Mouse (Mus musculus): ENCODE measurements around the gene Kdm3a. TPM values are rescaled to one million over a fixed set of nuclear protein-coding genes. Genes with fewer than 3 reads are reported as not detected.

Gene Kdm3a
- polyA plus RNA-seq, 1 experiment: 11.5 TPM

GRCm38 (mm10) chr6:71543686-71544499, 88.9 kb downstream of the Kdm3a start, which contains the start of gene Chmp3:
Gene Chmp3, plus strand, starts transcription at chr6:71543797.
- no peaks in the 10 kb centered on the region for H3K36me3 ChIP-seq (ENCODE audit: control insufficient read depth, insufficient read depth)
- peak within 1 kb of the TSS; percentile 65 for H3K4me3 ChIP-seq
- H3K4me2 ChIP-seq (ENCODE audit: low read depth): peak within 1 kb of the TSS; percentile 89
- TF ChIP-seq E2F4 (IDR thresholded peaks at IDR 0.05; ENCODE audit: insufficient read depth): no peak
- peak in 1 of 3 experiments; percentile 18 for TF ChIP-seq MYOG (IDR thresholded peaks at IDR 0.05; ENCODE audit: control insufficient read depth in 1 of 3, insufficient read depth in 1 of 3, insufficient read length in 2 of 3, low read depth in 2 of 3)
- peak; percentile 77 for TF ChIP-seq POLR2AphosphoS2 (IDR thresholded peaks at IDR 0.05; ENCODE audit: insufficient read length, low read depth)
- peak; percentile 3 for TF ChIP-seq USF1 (IDR thresholded peaks at IDR 0.05; ENCODE audit: low read depth)
- no peak for TF ChIP-seq REST (IDR thresholded peaks at IDR 0.05; ENCODE audit: insufficient read depth, insufficient read length)
- TF ChIP-seq POLR2A (IDR thresholded peaks at IDR 0.05; ENCODE audit: insufficient read length, low read depth): peak; percentile 61
- H3K27me3 ChIP-seq (ENCODE audit: control insufficient read depth, insufficient read depth, insufficient read length): no peaks in the 10 kb centered on the region
- H3ac ChIP-seq (ENCODE audit: control insufficient read depth, insufficient read length): peak within 1 kb of the TSS; percentile 54
- H3K79me2 ChIP-seq (ENCODE audit: control insufficient read depth, insufficient read depth): peaks cover 35% of the 10 kb centered on the region

Other genes starting within 250 kb of the Kdm3a start
- 12.2 TPM for gene Rmnd5a, start 192.4 kb downstream of the Kdm3a start, polyA plus RNA-seq (2012; fragmentation: generic; extraction: Trizol)
- gene Rnf103, start 139.1 kb downstream of the Kdm3a start, polyA plus RNA-seq (2012; fragmentation: generic; extraction: Trizol): 8.3 TPM
- 53.2 TPM for gene Chmp3, start 89.2 kb downstream of the Kdm3a start, polyA plus RNA-seq (2012; fragmentation: generic; extraction: Trizol)
- 1.1 TPM for gene Reep1, start 74.6 kb upstream of the Kdm3a start, polyA plus RNA-seq (2012; fragmentation: generic; extraction: Trizol)
- gene Mrpl35, start 194.0 kb upstream of the Kdm3a start, polyA plus RNA-seq (2012; fragmentation: generic; extraction: Trizol): 17.4 TPM
- 128 TPM for gene Immt, start 198.3 kb upstream of the Kdm3a start, polyA plus RNA-seq (2012; fragmentation: generic; extraction: Trizol)